Mouse (Mus musculus): Measurements from ENCODE around the gene Pvrig. TPM values are rescaled to one million over a fixed set of nuclear protein-coding genes. Genes with fewer than 3 reads are reported as not detected.
"Not testable (repeated sequence)": the region's sequence is repeated elsewhere in the genome, so short reads cannot be mapped to it uniquely, and the experiment has no call there.

Pvrig gene
- 0.23 TPM in 1 of 2 replicates, not detected in the other for polyA plus RNA-seq (2015; fragmentation: Nextera tagmentation; extraction: Ambion mirVana)

- Histone ChIP-seq H3K9ac (no peak within 1 kb of the TSS), H3K36me3 (no peaks in the 10 kb centered on the region), H3K27me3 (no peaks in the 10 kb centered on the region), H3K27ac (no peak within 1 kb of the TSS), H3K9me3 (replicated peaks) (no peaks in the 10 kb centered on the region), H3K4me3 (replicated peaks) (no peak within 1 kb of the TSS), H3K4me1 (no peaks in the 10 kb centered on the region), H3K4me2 (no peak within 1 kb of the TSS)
- WGBS = 75% methylated on average over 2 of the region's 2 CpGs
- ATAC-seq (replicated peaks; ENCODE audit: low FRiP score) = no peak
Observed at GRCm38 (mm10) chr5:138341661-138342060, at the start of gene Pvrig. Gene Pvrig, plus strand, starts transcription at chr5:138341961.

DNA sequence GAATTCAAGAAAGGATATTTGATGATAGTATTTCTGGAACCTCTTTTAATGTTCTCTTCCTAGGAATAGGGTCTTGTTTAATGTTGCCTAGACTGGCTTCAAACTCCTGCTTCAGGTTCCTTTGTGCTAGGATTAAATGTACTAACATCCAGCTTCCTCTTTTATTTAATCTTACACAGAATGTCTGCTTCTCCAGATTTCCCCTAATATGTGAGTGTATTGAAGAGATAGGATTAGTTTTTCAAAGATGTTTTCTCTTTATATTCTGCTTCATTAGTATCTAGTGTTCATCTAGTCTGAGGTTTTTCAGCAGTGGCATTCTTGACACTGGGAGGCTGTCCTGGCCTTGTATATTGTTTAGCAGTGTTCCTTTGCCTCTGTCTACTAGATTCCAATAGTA, 47.6 kb upstream of the Pvrig start:
- no peaks in the 10 kb centered on the region for H3K4me1 ChIP-seq
- no peaks in the 10 kb centered on the region for H3K27me3 ChIP-seq
- ATAC-seq (replicated peaks; ENCODE audit: low FRiP score) = no peak
- H3K36me3 ChIP-seq = no peaks in the 10 kb centered on the region
- H3K27ac ChIP-seq = no peak overlapping the region
- H3K4me3 ChIP-seq (replicated peaks) = no peak overlapping the region
- H3K9me3 ChIP-seq (replicated peaks) = no peaks in the 10 kb centered on the region
- H3K4me2 ChIP-seq = no peak overlapping the region
- no peak overlapping the region for H3K9ac ChIP-seq

DNA sequence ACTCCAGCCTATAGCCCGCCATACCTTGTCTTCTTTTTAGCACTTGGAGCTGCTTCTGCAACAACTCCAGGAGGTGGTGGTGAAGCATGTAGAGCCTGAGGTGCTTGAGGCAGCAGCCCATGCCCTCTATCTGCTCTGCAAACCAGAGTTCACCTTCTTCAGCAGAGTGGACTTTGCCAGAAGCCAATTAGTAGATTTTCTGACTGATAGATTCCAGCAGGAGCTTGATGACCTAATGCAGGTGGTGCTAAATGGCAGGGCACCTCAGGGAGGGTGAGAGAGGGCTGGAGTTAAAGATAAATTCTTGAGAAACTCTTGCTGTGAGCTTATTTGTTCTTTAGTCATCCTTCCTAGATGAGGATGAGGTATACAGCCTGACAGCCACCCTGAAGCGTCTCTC, 42.1 kb upstream of the Pvrig start:
- H3K9ac ChIP-seq = no peak overlapping the region
- H3K4me3 ChIP-seq (replicated peaks) = no peak overlapping the region
- no peaks in the 10 kb centered on the region for H3K27me3 ChIP-seq
- H3K9me3 ChIP-seq (replicated peaks) = no peaks in the 10 kb centered on the region
- ATAC-seq (replicated peaks; ENCODE audit: low FRiP score) = no peak
- no peaks in the 10 kb centered on the region for H3K36me3 ChIP-seq
- no peaks in the 10 kb centered on the region for H3K4me1 ChIP-seq
- no peak overlapping the region for H3K4me2 ChIP-seq
- 82% methylated on average over 2 of the region's 2 CpGs for WGBS
- no peak overlapping the region for H3K27ac ChIP-seq

DNA sequence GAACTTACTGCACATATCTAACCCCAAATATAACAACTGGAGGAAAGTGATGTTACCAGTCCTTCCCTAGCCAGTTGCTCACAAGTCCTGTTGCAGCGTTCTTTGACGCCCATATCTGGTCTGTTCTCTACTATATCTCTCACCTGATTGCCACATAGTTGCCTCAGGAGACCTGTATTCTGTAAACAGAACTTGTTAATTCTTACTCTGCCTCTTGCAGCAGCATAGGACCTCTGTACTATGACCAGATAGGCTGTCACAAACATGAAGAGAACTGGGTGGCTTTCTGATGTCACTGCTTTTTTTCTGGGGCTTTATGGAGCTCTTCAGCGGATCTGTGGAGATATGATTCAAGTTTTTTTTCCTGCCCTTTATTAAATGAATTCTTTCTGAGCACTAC, 29.0 kb upstream of the Pvrig start:
- no peaks in the 10 kb centered on the region for H3K4me1 ChIP-seq
- H3K27me3 ChIP-seq = no peaks in the 10 kb centered on the region
- H3K9ac ChIP-seq = no peak overlapping the region
- H3K9me3 ChIP-seq (replicated peaks) = no peaks in the 10 kb centered on the region
- 88% methylated on average over 3 of the region's 3 CpGs for WGBS
- H3K27ac ChIP-seq = no peak overlapping the region
- no peaks in the 10 kb centered on the region for H3K36me3 ChIP-seq
- ATAC-seq (replicated peaks; ENCODE audit: low FRiP score) = no peak
- no peak overlapping the region for H3K4me3 ChIP-seq (replicated peaks)
- no peak overlapping the region for H3K4me2 ChIP-seq

DNA sequence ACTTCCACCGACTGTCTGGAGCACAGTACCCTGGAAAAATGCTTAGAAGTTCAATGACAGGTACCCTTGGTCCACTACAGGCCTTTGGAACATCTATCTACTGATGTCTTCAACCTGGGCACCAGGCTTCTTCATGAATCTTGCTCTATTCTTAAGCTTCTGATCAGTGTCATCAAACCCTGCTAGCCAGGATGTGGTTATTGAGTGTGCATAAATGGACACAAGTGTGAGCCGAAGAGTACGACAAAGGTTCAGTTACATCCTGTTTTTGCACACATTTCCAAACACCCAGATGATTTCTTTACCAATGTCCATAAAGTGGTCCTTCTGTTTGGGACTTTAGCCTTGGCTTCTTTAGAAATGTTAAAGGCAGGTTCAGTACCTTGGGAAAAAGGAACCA, 1.5 kb downstream of the Pvrig start:
- Histone ChIP-seq H3K27ac (no peak overlapping the region), H3K4me1 (no peaks in the 10 kb centered on the region), H3K9ac (no peak overlapping the region), H3K4me3 (replicated peaks) (no peak overlapping the region), H3K27me3 (no peaks in the 10 kb centered on the region), H3K4me2 (no peak overlapping the region), H3K9me3 (replicated peaks) (no peaks in the 10 kb centered on the region), H3K36me3 (no peaks in the 10 kb centered on the region)
- 86% methylated on average over 3 of the region's 3 CpGs for WGBS
- no peak for ATAC-seq (replicated peaks; ENCODE audit: low FRiP score)

DNA sequence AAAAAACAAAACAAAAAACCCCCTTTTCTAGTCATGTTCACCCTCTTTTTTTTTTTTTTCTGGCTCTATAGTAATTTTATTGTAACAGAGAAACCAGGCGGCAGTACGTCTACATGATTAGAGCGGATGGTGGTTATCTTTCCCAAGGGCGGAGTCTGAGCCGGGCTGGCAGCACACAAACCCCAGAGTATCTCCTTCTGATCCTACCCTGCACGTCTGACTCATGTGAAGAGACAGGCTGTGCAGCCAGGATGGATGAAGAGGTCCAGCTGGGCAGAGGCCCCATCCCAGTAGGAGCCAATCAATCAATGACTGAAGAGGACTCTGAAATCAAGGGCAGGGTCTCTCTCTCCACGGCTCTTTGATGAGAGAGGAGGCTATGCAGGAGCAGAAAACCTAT, 21.4 kb downstream of the Pvrig start:
- H3K27me3 ChIP-seq; H3K36me3 ChIP-seq; H3K4me2 ChIP-seq; H3K9me3 ChIP-seq (replicated peaks); ATAC-seq (replicated peaks; ENCODE audit: low FRiP score); H3K4me1 ChIP-seq; H3K9ac ChIP-seq; H3K4me3 ChIP-seq (replicated peaks); H3K27ac ChIP-seq: not testable (repeated sequence)
- 83% methylated on average over 7 of the region's 7 CpGs for WGBS

- 90% methylated on average over 10 of the region's 10 CpGs for WGBS
- not testable (repeated sequence) for H3K27ac ChIP-seq; ATAC-seq (replicated peaks; ENCODE audit: low FRiP score); H3K27me3 ChIP-seq; H3K4me3 ChIP-seq (replicated peaks); H3K9ac ChIP-seq; H3K4me1 ChIP-seq; H3K9me3 ChIP-seq (replicated peaks); H3K36me3 ChIP-seq; H3K4me2 ChIP-seq
Observed at GRCm38 (mm10) chr5:138365347-138365746, 23.6 kb downstream of the Pvrig start.

Other genes with a start within 250 kb of the Pvrig start
- 61.4 and 64.6 TPM in 2 replicates for gene Zscan21, start 225.1 kb upstream of the Pvrig start, polyA plus RNA-seq (2015; fragmentation: Nextera tagmentation; extraction: Ambion mirVana)
- gene Zfp113, start 186.2 kb upstream of the Pvrig start, polyA plus RNA-seq (2015; fragmentation: Nextera tagmentation; extraction: Ambion mirVana) = 23.2 and 26.4 TPM in 2 replicates
- 306 and 316 TPM in 2 replicates for gene Cops6, start 180.9 kb upstream of the Pvrig start, polyA plus RNA-seq (2015; fragmentation: Nextera tagmentation; extraction: Ambion mirVana)
- gene Ap4m1, start 170.0 kb upstream of the Pvrig start, polyA plus RNA-seq (2015; fragmentation: Nextera tagmentation; extraction: Ambion mirVana) = 24.2 and 28.2 TPM in 2 replicates
- gene Mcm7, start 169.5 kb upstream of the Pvrig start, polyA plus RNA-seq (2015; fragmentation: Nextera tagmentation; extraction: Ambion mirVana) = 211 and 225 TPM in 2 replicates
- gene Taf6, start 154.5 kb upstream of the Pvrig start, polyA plus RNA-seq (2015; fragmentation: Nextera tagmentation; extraction: Ambion mirVana) = 102 and 109 TPM in 2 replicates
- gene Cnpy4, start 154.5 kb upstream of the Pvrig start, polyA plus RNA-seq (2015; fragmentation: Nextera tagmentation; extraction: Ambion mirVana) = 61.9 and 62.9 TPM in 2 replicates
- gene Mblac1, start 147.6 kb upstream of the Pvrig start, polyA plus RNA-seq (2015; fragmentation: Nextera tagmentation; extraction: Ambion mirVana) = 8.4 and 10.5 TPM in 2 replicates
- not detected in 2 replicates for gene Nxpe5, start 116.1 kb upstream of the Pvrig start, polyA plus RNA-seq (2015; fragmentation: Nextera tagmentation; extraction: Ambion mirVana)
- 57.8 and 61.1 TPM in 2 replicates for gene Lamtor4, start 86.5 kb upstream of the Pvrig start, polyA plus RNA-seq (2015; fragmentation: Nextera tagmentation; extraction: Ambion mirVana)
- gene BC037034, start 77.9 kb upstream of the Pvrig start, polyA plus RNA-seq (2015; fragmentation: Nextera tagmentation; extraction: Ambion mirVana) = 5.9 and 6.5 TPM in 2 replicates
- 2.1 and 2.7 TPM in 2 replicates for gene Gal3st4, start 69.1 kb upstream of the Pvrig start, polyA plus RNA-seq (2015; fragmentation: Nextera tagmentation; extraction: Ambion mirVana)
- gene Gm43720, start 62.0 kb upstream of the Pvrig start, polyA plus RNA-seq (2015; fragmentation: Nextera tagmentation; extraction: Ambion mirVana) = 0.08 and 0.22 TPM in 2 replicates
- gene Gpc2, start 62.0 kb upstream of the Pvrig start, polyA plus RNA-seq (2015; fragmentation: Nextera tagmentation; extraction: Ambion mirVana) = 27.8 and 29.8 TPM in 2 replicates
- gene Stag3, start 61.7 kb upstream of the Pvrig start, polyA plus RNA-seq (2015; fragmentation: Nextera tagmentation; extraction: Ambion mirVana) = 3.9 and 4.1 TPM in 2 replicates
- gene Zfp157, start 99.5 kb downstream of the Pvrig start, polyA plus RNA-seq (2015; fragmentation: Nextera tagmentation; extraction: Ambion mirVana) = 38.1 TPM in 2 replicates
- not detected in 2 replicates for gene 1700123K08Rik, start 222.8 kb downstream of the Pvrig start, polyA plus RNA-seq (2015; fragmentation: Nextera tagmentation; extraction: Ambion mirVana)